15 mouse cellular contexts compared by ENCODE assay signal in genomic region chr7:96600381-96600941, GRCm38 (mm10).
"Had no signal": no experiment of that assay in that cellular context is flagged by ENCODE, and none has a peak within 500 bp of the region (broad histone marks: within the 10 kb centered on the region; RNA-seq: fewer than 3 reads in every experiment).

No protein-coding gene starts in this region.

- H3K9ac ChIP-seq: liver, embryonic 13.5 days; liver, postnatal 0 days; midbrain, embryonic 15.5 days; neural tube, embryonic 12.5 days had no signal

- DNase-seq: kidney, adult 8-10 months; kidney, postnatal 25 days; liver; liver, embryonic 13.5 days; liver, postnatal 0 days; thymus, adult 18-20 months; thymus, postnatal 14 days had no signal

- ATAC-seq: intestine, postnatal 0 days; liver, postnatal 0 days; midbrain, embryonic 15.5 days had no signal

- H3K27me3 ChIP-seq: liver, embryonic 13.5 days; midbrain, embryonic 15.5 days; neural tube, embryonic 12.5 days had no signal

- H3K27ac ChIP-seq: left cerebral cortex, adult 2 months; liver, embryonic 13.5 days; macrophage; midbrain, embryonic 15.5 days; neural tube, embryonic 12.5 days; stomach, postnatal 0 days had no signal

- H3K4me3 ChIP-seq: left cerebral cortex, adult 2 months; liver, embryonic 13.5 days; megakaryocyte, embryonic 14.5 days; midbrain, embryonic 15.5 days; neural tube, embryonic 12.5 days had no signal

- H3K4me2 ChIP-seq: liver, embryonic 13.5 days; midbrain, embryonic 11.5 days; midbrain, embryonic 15.5 days; neural tube, embryonic 12.5 days had no signal

- H3K36me3 ChIP-seq: liver, embryonic 13.5 days; midbrain, embryonic 15.5 days; neural tube, embryonic 12.5 days had no signal

- H3K4me1 ChIP-seq: liver, embryonic 13.5 days; megakaryocyte, embryonic 14.5 days; midbrain, embryonic 15.5 days had no signal

- H3K9me3 ChIP-seq: liver, embryonic 13.5 days; megakaryocyte, embryonic 14.5 days; midbrain, embryonic 15.5 days; neural tube, embryonic 12.5 days had no signal
